Mouse (Mus musculus) forebrain, embryonic 16.5 days (tissue): Measurements from ENCODE around the gene Cfap97. TPM values are rescaled to one million over a fixed set of nuclear protein-coding genes. Genes with fewer than 3 reads are reported as not detected.

Source experiments
- ATAC-seq: fragments of 200-750 bp; cut with Nextera tagmentation; 2 replicates; pipeline ENCODE4 v1.8.0; 2017; ENCODE audit warnings: mild to moderate bottlenecking, moderate library complexity
- H3K27ac ChIP-seq: fragments of 300-500 bp; sonication (generic); 2 replicates; pipeline ENCODE4 v1.5.1; 2014; ENCODE audit warnings: low read length, control low read depth
- H3K27me3 ChIP-seq: fragments of 300-500 bp; sonication (generic); replicated peaks from 2 replicates; pipeline ENCODE4 v1.6.1; 2014; ENCODE audit warnings: low read length; ENCODE audit not compliant: control insufficient read depth, insufficient read depth
- H3K36me3 ChIP-seq: fragments of 300-500 bp; sonication (generic); 2 replicates; pipeline ENCODE4 v1.6.1; 2014; ENCODE audit not compliant: control insufficient read depth, insufficient read depth
- H3K4me1 ChIP-seq: fragments of 300-500 bp; sonication (generic); replicated peaks from 2 replicates; pipeline ENCODE4 v1.6.1; 2014; ENCODE audit warnings: low read length; ENCODE audit not compliant: control insufficient read depth, insufficient read depth
- H3K4me2 ChIP-seq: fragments of 300-500 bp; sonication (generic); 2 replicates; pipeline ENCODE4 v1.6.1; 2014; ENCODE audit warnings: mild to moderate bottlenecking, low read length, control low read depth
- H3K4me3 ChIP-seq: fragments of 300-500 bp; sonication (generic); replicated peaks from 2 replicates; pipeline ENCODE4 v1.5.1; 2014; ENCODE audit warnings: mild to moderate bottlenecking, low read length, control low read depth
- H3K9ac ChIP-seq: fragments of 300-500 bp; sonication (generic); replicated peaks from 2 replicates; pipeline ENCODE4 v1.6.1; 2014; ENCODE audit warnings: low read depth, low read length, control low read depth
- H3K9me3 ChIP-seq: fragments of 300-500 bp; sonication (generic); 2 replicates; pipeline ENCODE4 v1.6.1; 2016; ENCODE audit warnings: low read length; ENCODE audit not compliant: control insufficient read depth
- WGBS: fragments of 180-500 bp; shearing (Covaris S2); extraction: QIAGEN DNeasy Blood & Tissue Kit; methylation state at CpG from one replicate; pipeline ENCODE4 v1.1.7; 2014; 5-methylcytosine and 5-hydroxymethylcytosine counted together
- microRNA-seq: library from miRNA; unstranded; fragments of <30 nt; microRNA quantifications from one replicate; pipeline ENCODE4, GENCODE M21; 2017
- polyA plus RNA-seq: library from polyadenylated mRNA; unstranded; fragments of >200 nt; fragmentation: Nextera tagmentation; extraction: Ambion mirVana; gene quantifications from 2 replicates; pipeline ENCODE4 v1.2.1, GENCODE M21; 2015

Gene Cfap97
- polyA plus RNA-seq, 1 experiment from 2014 or later: 22.9 TPM

GRCm38 (mm10) chr8:46236441-46237223 lies 85.1 kb downstream of the Cfap97 start:
- no peaks in the 10 kb centered on the region for H3K36me3 ChIP-seq
- H3K27me3 ChIP-seq: 0 out of 2 replicates have a peak, but pooled peaks cover 4% of the 10 kb centered on the region
- no peak overlapping the region for H3K9ac ChIP-seq
- 71% methylated on average over 7 of the region's 7 CpGs for WGBS
- H3K9me3 ChIP-seq: no peaks in the 10 kb centered on the region
- H3K4me1 ChIP-seq: no peaks in the 10 kb centered on the region
- no peak overlapping the region for H3K4me2 ChIP-seq
- H3K27ac ChIP-seq: no peak overlapping the region
- H3K4me3 ChIP-seq: no peak overlapping the region
- ATAC-seq: no peak

- Histone ChIP-seq H3K27ac (no peak overlapping the region), H3K4me3 (no peak overlapping the region), H3K36me3 (no peaks in the 10 kb centered on the region), H3K4me1 (no peaks in the 10 kb centered on the region), H3K9ac (no peak overlapping the region), H3K9me3 (no peaks in the 10 kb centered on the region), H3K27me3 (0 out of 2 replicates have a peak, but pooled peaks cover 4% of the 10 kb centered on the region), H3K4me2 (no peak overlapping the region)
- WGBS: 32% methylated on average over 13 of the region's 13 CpGs
- ATAC-seq: peak; percentile 89
These were observed 90.2 kb downstream of the Cfap97 start for GRCm38 (mm10) chr8:46241568-46242374.

- Histone ChIP-seq H3K4me3 (no peak overlapping the region), H3K4me1 (no peaks in the 10 kb centered on the region), H3K4me2 (no peak overlapping the region), H3K27me3 (0 out of 2 replicates have a peak, but pooled peaks cover 4% of the 10 kb centered on the region), H3K9me3 (no peaks in the 10 kb centered on the region), H3K9ac (no peak overlapping the region), H3K27ac (no peak overlapping the region), H3K36me3 (no peaks in the 10 kb centered on the region)
- no peak for ATAC-seq
- 57% methylated on average over 7 of the region's 7 CpGs for WGBS
These were observed 91.4 kb downstream of the Cfap97 start for GRCm38 (mm10) chr8:46242946-46243345.

Small RNA genes within 50 kb of the gene (microRNA-seq; reads per million reads assigned to microRNA genes)
- not detected for gene Gm23812

Other genes with a start within 250 kb of the Cfap97 start
- 0.37 TPM in 1 of 2 replicates, not detected in the other for gene Ccdc110, start 217.2 kb upstream of the Cfap97 start, polyA plus RNA-seq
- 5.0 and 5.2 TPM in 2 replicates for gene 1700029J07Rik, start 176.5 kb upstream of the Cfap97 start, polyA plus RNA-seq
- gene Ufsp2, start 176.2 kb upstream of the Cfap97 start, polyA plus RNA-seq: 57.8 and 59.8 TPM in 2 replicates
- gene Lrp2bp, start 152.5 kb upstream of the Cfap97 start, polyA plus RNA-seq: 0.24 and 0.72 TPM in 2 replicates
- gene Ankrd37, start 146.1 kb upstream of the Cfap97 start, polyA plus RNA-seq: 24.0 and 26.1 TPM in 2 replicates
- 4.9 and 6.1 TPM in 2 replicates for gene Snx25, start 388 bp downstream of the Cfap97 start, polyA plus RNA-seq
- gene Slc25a4, start 59.5 kb downstream of the Cfap97 start, polyA plus RNA-seq: 679 and 710 TPM in 2 replicates
- gene Helt, start 142.9 kb downstream of the Cfap97 start, polyA plus RNA-seq: 3.4 and 7.3 TPM in 2 replicates